Mouse (Mus musculus): ENCODE measurements around the gene Krtap4-1.

DNA sequence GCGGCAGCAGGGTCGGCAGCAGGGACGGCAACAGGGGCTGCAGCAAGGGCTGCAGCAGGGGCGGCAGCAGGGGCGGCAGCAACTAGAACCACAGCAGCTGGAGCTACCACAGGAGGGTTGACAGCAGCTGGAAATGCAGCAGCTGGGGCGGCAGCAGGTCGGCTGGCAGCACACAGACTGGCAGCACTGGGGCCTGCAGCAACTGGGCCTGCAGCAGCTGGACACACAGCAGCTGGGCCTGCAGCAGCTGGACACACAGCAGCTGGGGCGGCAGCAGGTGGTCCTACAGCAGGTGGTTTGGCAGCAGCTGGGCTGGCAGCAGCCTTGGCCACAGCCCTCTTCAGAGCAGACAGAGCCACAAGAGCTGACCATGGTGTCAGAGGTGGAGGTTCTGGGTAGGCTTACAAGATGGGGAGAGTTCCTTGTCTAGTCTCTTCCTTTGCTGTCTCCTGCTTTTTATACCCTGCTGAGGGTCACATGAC is 6.7 kb upstream of the Krtap4-1 start, which contains the start of gene Krtap4-2:
- TF ChIP-seq CTCF (IDR thresholded peaks at IDR 0.05; ENCODE audit: borderline replicate concordance, extremely low read depth, insufficient read depth, insufficient read length): no peak
- TF ChIP-seq POLR2A (IDR thresholded peaks at IDR 0.05; ENCODE audit: borderline replicate concordance, extremely low read depth, insufficient read depth, insufficient read length, poor library complexity, severe bottlenecking): no peak
